Mouse (Mus musculus) heart, adult 2 months (tissue): ENCODE measurements around the gene Il22ra1.
A peak's percentile ranks its signal among the peaks of the same experiment; 100 is the strongest.

Source experiments
- CTCF ChIP-seq: fragments of 200-600 bp; IDR thresholded peaks from 2 replicates; pipeline ENCODE4 v1.8.1; 2022; ENCODE audit warnings: antibody characterized with exemption, mild to moderate bottlenecking, moderate library complexity
- EP300 ChIP-seq: fragments of 200-500 bp; IDR thresholded peaks from 2 replicates; pipeline ENCODE4 v1.6.1; 2011; ENCODE audit warnings: low read depth, low read length, control low read depth; ENCODE audit not compliant: insufficient read depth

DNA sequence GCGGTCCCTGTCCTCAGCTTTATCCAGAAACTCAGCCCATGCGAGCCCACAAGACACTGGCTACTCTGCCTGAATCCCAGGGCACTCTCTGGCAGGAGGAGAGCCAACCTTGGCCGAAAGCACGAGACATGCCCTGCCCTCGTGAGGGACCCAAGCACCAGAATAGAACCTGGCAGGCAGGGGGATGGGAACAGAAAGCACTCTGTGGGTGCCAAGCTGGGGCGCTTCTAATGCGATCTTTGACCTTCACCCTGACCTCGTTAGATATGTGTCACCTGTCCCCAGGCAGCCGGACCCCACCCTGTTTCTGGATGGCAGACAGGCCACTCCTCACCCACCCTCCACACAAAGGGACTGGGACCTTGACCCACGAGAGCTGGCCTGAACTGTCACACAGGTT, 17.6 kb downstream of the Il22ra1 start:
- TF ChIP-seq CTCF (no peak), EP300 (peak; percentile 89)
